Mouse (Mus musculus): ENCODE measurements around the gene B3gntl1. TPM values are rescaled to one million over a fixed set of nuclear protein-coding genes. Genes with fewer than 3 reads are reported as not detected.
A peak's percentile ranks its signal among the peaks of the same experiment; 100 is the strongest.
"Not testable (repeated sequence)": the region's sequence is repeated elsewhere in the genome, so short reads cannot be mapped to it uniquely, and the experiment has no call there.

B3gntl1 gene
- total RNA-seq, 2 experiments from 2014 or later: 5.7 to 7.1 TPM

- intact Hi-C loops (cut with DNase I): no loop called here
- DNase-seq (ENCODE audit: low spot score in 2 of 2): no peak
Observed at GRCm38 (mm10) chr11:121686674-121687073, 13.7 kb upstream of the B3gntl1 start.

DNA sequence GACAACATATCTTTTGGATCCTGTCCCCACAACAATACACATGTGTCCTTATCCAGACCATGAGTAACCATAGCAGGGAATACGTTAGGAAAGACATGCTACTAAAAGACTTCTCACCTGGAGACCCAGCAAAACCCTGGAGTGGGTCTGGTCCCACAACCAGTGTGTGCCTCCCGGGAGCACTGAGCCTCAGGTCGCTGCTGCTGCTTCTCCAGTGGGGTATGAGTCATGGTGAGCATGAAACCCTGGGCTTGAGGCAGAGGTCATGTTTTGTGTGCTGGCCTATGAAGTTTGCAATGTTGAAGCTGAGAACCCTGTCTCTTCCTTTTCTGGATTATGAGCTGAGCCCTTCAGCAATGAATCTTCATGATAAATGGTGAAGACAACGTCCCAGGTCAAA lies 13.1 kb upstream of the B3gntl1 start:
- intact Hi-C loops (cut with DNase I): no loop called here
- DNase-seq (ENCODE audit: low spot score in 2 of 2): no peak

GRCm38 (mm10) chr11:121685491-121686001 lies 12.6 kb upstream of the B3gntl1 start:
- DNase-seq (ENCODE audit: low spot score in 2 of 2): no peak
- intact Hi-C loops (cut with DNase I): no loop called here

DNA sequence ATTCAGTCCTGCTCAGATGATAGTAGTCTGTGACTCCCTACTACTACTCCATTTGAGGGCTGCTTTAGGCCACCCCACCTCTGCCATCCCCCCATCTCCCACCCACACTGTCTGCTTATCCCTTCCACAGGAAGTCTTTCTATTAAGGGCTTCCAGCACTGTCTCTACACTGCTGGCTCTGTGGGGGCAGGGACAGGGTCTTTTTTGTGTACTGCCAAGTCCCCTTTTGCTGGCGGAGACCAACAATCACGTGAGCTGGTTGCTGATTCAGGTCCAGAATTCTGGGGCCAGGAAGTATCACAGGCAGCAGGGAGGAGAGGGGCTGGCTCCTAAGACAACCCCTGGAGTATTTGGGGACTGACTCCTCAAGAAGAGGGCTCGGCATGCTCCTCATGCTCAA lies 10.3 kb upstream of the B3gntl1 start:
- intact Hi-C loops (cut with DNase I): no loop called here
- no peak for DNase-seq (ENCODE audit: low spot score in 2 of 2)

- intact Hi-C loops (cut with DNase I): no loop called here
Observed at GRCm38 (mm10) chr11:121680750-121681149, 7.8 kb upstream of the B3gntl1 start.

GRCm38 (mm10) chr11:121679581-121679980 lies 6.6 kb upstream of the B3gntl1 start:
- intact Hi-C loops (cut with DNase I): no loop called here
- no peak for DNase-seq (ENCODE audit: low spot score in 2 of 2)

More at GRCm38 (mm10) chr11:121680750-121681149, 7.8 kb upstream of the B3gntl1 start:
- DNase-seq (ENCODE audit: low spot score in 2 of 2): no peak

DNA sequence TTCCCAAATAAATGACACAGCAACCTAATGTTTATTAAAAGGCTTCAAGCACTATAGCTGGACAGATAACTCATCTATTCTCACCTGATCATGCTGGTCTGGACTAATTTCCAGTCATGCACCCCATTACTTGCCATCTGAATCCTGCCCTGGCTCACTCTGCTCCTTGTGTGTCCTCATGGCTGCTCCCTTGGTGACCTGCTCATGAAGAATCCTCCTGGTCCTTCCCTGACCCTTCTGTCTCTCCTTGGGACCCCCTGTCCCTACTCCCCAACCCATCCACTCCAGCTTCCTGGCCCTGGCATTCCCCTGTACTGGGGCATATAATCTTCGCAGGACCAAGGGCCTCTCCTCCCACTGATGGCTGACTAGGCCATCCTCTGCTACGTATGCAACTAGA lies 3.9 kb upstream of the B3gntl1 start:
- intact Hi-C loops (cut with DNase I): no loop called here

DNA sequence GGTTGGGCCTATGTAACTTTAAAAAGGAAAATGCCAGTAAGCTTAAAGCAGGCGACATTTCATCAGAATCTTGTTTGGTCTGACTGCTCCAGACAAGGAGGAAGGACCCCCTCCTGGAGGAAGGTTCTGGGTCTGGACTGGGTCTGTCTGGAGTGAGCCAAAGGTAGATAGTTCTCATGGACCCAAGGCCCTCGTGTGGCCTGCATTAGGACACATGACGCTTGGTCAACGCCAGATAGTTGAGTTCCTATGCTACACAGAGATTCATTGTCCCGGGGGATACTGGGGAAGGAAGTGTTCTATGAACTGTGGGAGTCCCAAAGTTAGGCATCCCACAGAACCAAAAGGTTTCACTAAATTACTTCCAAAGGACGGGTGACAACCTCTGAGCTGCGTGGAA lies 676 bp upstream of the B3gntl1 start:
- DNase-seq (ENCODE audit: low spot score in 2 of 2): no peak
- intact Hi-C loops (cut with DNase I): no loop called here

More for the DNA sequence above, 3.9 kb upstream of the B3gntl1 start:
- DNase-seq (ENCODE audit: low spot score in 2 of 2): no peak

- DNase-seq (ENCODE audit: low spot score in 2 of 2): peak in 1 of 2 experiments; percentile 18
- intact Hi-C loops (cut with DNase I): no loop called here
Observed at GRCm38 (mm10) chr11:121672312-121672989, 502 bp downstream of the B3gntl1 start.

GRCm38 (mm10) chr11:121670926-121671325 lies 2.0 kb downstream of the B3gntl1 start:
- no peak for DNase-seq (ENCODE audit: low spot score in 2 of 2)
- intact Hi-C loops (cut with DNase I): no loop called here

GRCm38 (mm10) chr11:121668776-121669175 lies 4.2 kb downstream of the B3gntl1 start:
- intact Hi-C loops (cut with DNase I): no loop called here
- no peak for DNase-seq (ENCODE audit: low spot score in 2 of 2)

DNA sequence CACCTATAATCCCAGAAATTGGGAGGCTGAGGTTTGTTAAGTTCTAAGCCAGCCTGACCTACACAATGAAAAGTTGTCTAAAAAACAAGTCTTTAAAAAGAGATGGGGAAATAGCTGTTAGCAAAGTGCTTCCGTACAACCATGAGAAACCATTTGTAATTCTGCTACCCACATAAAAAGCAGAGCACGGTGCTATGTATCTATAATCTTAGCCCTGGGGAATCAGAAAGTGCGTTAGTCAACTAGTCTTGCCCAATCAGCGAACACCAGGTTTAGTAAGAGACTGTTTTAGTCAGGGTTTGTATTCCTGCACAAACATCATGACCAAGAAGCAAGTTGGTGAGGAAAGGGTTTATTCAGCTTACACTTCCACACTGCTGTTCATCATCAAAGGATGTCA lies 5.4 kb downstream of the B3gntl1 start:
- DNase-seq (ENCODE audit: low spot score in 2 of 2): no peak
- intact Hi-C loops (cut with DNase I): no loop called here

GRCm38 (mm10) chr11:121661116-121661515 lies 11.8 kb downstream of the B3gntl1 start:
- intact Hi-C loops (cut with DNase I): no loop called here

DNA sequence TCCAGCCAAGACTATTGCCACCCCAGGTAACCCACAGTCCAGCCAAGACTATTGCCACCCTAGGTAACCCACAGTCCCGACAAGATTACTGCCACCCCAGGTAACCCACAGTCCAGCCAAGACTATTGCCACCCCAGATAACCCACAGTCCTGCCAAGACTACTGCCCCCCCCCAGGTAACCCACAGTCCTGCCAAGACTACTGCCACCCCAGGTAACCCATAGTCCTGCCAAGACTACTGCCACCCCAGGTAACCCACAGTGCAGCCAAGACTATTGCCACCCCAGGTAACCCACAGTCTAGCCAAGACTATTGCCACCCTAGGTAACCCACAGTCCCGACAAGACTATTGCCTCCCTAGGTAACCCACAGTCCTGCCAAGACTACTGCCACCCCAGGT lies 12.3 kb downstream of the B3gntl1 start:
- intact Hi-C loops (cut with DNase I); DNase-seq (ENCODE audit: low spot score in 2 of 2): not testable (repeated sequence)

More at GRCm38 (mm10) chr11:121661116-121661515, 11.8 kb downstream of the B3gntl1 start:
- DNase-seq (ENCODE audit: low spot score in 2 of 2): no peak

- DNase-seq (ENCODE audit: low spot score in 2 of 2): no peak
- intact Hi-C loops (cut with DNase I): loop anchor here (5.0 kb wide), 1 partner anchor 44 kb away; the partner anchor contains the start of gene Metrnl
Observed at GRCm38 (mm10) chr11:121658151-121658550, 14.8 kb downstream of the B3gntl1 start.

DNA sequence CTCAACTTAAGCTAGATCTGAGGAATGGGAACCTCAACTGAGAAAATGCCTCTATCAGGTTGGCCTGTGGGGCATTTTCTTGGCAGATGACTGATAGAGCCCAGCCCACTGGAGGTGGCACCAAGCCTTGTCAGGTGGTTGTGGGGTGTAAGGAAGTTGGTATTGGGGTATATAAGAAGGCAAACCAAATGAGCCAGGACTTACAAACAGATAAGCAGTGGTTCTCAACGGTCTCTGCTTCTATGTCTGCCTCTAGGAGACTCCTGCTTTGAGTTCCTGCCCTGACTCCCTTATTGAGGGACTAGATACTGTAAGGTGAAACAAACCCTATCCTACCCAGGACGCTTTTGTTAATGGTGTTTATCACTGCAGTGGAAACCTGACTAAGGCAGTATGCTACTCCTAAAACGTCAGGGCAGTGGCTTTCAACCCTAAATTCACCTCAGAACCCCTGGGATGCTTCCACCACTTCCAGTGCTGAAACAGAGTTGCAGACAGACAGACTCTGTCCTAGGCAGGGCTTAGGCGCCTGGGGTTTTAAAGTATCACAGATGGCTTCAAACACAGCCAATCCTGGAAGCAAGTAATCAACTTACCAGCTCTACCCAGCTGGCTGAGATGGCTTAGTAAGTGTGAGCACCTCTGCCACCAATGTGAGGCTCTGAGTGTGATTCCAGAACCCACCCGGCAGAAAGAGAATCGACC lies 17.0 kb downstream of the B3gntl1 start:
- intact Hi-C loops (cut with DNase I): loop anchor here (5.0 kb wide), 1 partner anchor 46 kb away; the partner anchor contains the start of gene Metrnl
- no peak for DNase-seq (ENCODE audit: low spot score in 2 of 2)

- intact Hi-C loops (cut with DNase I): loop anchor here (5.0 kb wide), 1 partner anchor 47 kb away; the partner anchor contains the start of gene Metrnl
- DNase-seq (ENCODE audit: low spot score in 2 of 2): no peak
Observed at GRCm38 (mm10) chr11:121655166-121655806, 17.7 kb downstream of the B3gntl1 start.

DNA sequence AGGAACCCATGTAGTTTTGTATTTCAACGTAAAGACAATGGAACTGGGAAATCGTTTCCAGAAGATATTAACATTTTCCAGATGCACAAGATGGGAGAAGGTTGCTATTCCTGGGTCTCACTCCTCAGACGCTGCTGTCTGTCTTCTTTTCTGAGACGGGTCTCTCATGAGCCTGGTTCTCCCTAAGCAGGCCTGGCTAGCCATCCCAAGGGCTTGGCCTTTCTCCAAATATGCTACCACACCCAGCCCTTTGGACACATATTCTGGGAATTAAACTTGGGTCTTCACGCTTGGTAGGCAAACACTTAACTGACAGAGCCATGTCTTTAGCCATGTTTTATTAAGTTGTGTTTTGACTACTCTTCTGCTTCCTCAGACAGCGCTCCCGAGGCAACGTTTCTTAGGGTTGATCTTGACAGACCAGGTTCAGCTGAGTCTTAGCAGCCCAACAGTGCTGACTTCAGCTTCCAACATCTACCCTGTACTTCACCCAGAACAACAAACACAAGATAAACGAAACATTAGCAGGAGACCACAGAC lies 18.5 kb downstream of the B3gntl1 start:
- intact Hi-C loops (cut with DNase I): loop anchor here (5.0 kb wide), 1 partner anchor 153 kb away; no protein-coding TSS in a partner anchor
- DNase-seq (ENCODE audit: low spot score in 2 of 2): no peak

DNA sequence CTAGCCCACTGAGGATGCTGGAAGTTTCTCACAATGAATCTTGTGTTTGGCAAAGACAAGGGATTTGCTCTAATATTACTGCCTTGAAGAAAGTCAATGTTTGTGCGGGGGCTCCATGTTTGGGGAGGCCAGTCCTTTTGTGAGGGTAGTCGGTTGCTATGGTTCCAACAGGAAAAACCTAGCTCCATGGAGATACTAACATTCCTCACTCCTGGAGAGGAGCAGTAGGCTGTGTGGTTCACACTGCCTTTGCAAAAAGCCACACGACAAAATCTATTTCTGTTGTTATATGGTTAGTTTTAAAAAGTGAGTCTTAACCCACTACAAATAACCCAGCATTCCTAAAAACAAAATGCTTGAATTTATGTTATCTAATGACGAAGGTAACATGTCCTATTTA lies 19.3 kb downstream of the B3gntl1 start:
- peak in 1 of 2 experiments; percentile 37 for DNase-seq (ENCODE audit: low spot score in 2 of 2)
- intact Hi-C loops (cut with DNase I): loop anchor here (5.0 kb wide), 1 partner anchor 154 kb away; no protein-coding TSS in a partner anchor
